Mouse (Mus musculus): Measurements from ENCODE around the gene Pphln1. TPM values are rescaled to one million over a fixed set of nuclear protein-coding genes. Genes with fewer than 3 reads are reported as not detected.

The Pphln1 gene
- polyA plus RNA-seq, 1 experiment = 8.9 TPM

GRCm38 (mm10) chr15:93456005-93456404 lies 57.9 kb downstream of the Pphln1 start:
- Histone ChIP-seq H3K27me3 (replicated peaks; ENCODE audit: control insufficient read depth, insufficient read depth, low read length) (no peaks in the 10 kb centered on the region), H3K4me3 (ENCODE audit: insufficient read depth, low read depth, low read length) (no peak overlapping the region), H3K36me3 (ENCODE audit: control insufficient read depth, insufficient read depth, low read length) (no peaks in the 10 kb centered on the region; the same call in 1 of the 2 replicates), H3K27ac (ENCODE audit: insufficient read depth, low read depth, low read length) (no peak overlapping the region), H3K4me1 (ENCODE audit: control insufficient read depth, insufficient read depth, low read length) (no peaks in the 10 kb centered on the region; the same call in 1 of the 2 replicates)
- TF ChIP-seq POLR2A (IDR thresholded peaks at IDR 0.05; ENCODE audit: low read depth, low read length) (no peak), CTCF (conservative IDR thresholded peaks at IDR 0.05; ENCODE audit: insufficient read depth, insufficient read length, low read depth, low read length) (no peak)
- peak; percentile 31 for DNase-seq

GRCm38 (mm10) chr15:93459422-93459821 lies 61.3 kb downstream of the Pphln1 start:
- H3K36me3 ChIP-seq (ENCODE audit: control insufficient read depth, insufficient read depth, low read length) = no peaks in the 10 kb centered on the region; the same call in 1 of the 2 replicates
- 79% methylated on average over 5 of the region's 5 CpGs for WGBS
- no peak overlapping the region for H3K27ac ChIP-seq (ENCODE audit: insufficient read depth, low read depth, low read length)
- DNase-seq = no peak
- no peaks in the 10 kb centered on the region for H3K4me1 ChIP-seq (ENCODE audit: control insufficient read depth, insufficient read depth, low read length)
- no peaks in the 10 kb centered on the region for H3K27me3 ChIP-seq (replicated peaks; ENCODE audit: control insufficient read depth, insufficient read depth, low read length)
- no peak overlapping the region for H3K4me3 ChIP-seq (ENCODE audit: insufficient read depth, low read depth, low read length)
- TF ChIP-seq CTCF (conservative IDR thresholded peaks at IDR 0.05; ENCODE audit: insufficient read depth, insufficient read length, low read depth, low read length) (no peak), POLR2A (IDR thresholded peaks at IDR 0.05; ENCODE audit: low read depth, low read length) (no peak)

GRCm38 (mm10) chr15:93461066-93461465 lies 62.9 kb downstream of the Pphln1 start:
- Histone ChIP-seq H3K36me3 (ENCODE audit: control insufficient read depth, insufficient read depth, low read length) (peaks cover 1% of the 10 kb centered on the region; the same call in 1 of the 2 replicates), H3K4me1 (ENCODE audit: control insufficient read depth, insufficient read depth, low read length) (no peaks in the 10 kb centered on the region), H3K27me3 (replicated peaks; ENCODE audit: control insufficient read depth, insufficient read depth, low read length) (no peaks in the 10 kb centered on the region), H3K4me3 (ENCODE audit: insufficient read depth, low read depth, low read length) (no peak overlapping the region), H3K27ac (ENCODE audit: insufficient read depth, low read depth, low read length) (no peak overlapping the region)
- no peak for DNase-seq
- no peak for TF ChIP-seq POLR2A (IDR thresholded peaks at IDR 0.05; ENCODE audit: low read depth, low read length)
- no peak for TF ChIP-seq CTCF (conservative IDR thresholded peaks at IDR 0.05; ENCODE audit: insufficient read depth, insufficient read length, low read depth, low read length)
- WGBS = 94% methylated on average over 23 of the region's 23 CpGs

- Histone ChIP-seq H3K27ac (ENCODE audit: insufficient read depth, low read depth, low read length) (no peak overlapping the region), H3K4me1 (ENCODE audit: control insufficient read depth, insufficient read depth, low read length) (no peaks in the 10 kb centered on the region), H3K4me3 (ENCODE audit: insufficient read depth, low read depth, low read length) (no peak overlapping the region), H3K36me3 (ENCODE audit: control insufficient read depth, insufficient read depth, low read length) (no peaks in the 10 kb centered on the region), H3K27me3 (replicated peaks; ENCODE audit: control insufficient read depth, insufficient read depth, low read length) (no peaks in the 10 kb centered on the region)
- no peak for TF ChIP-seq POLR2A (IDR thresholded peaks at IDR 0.05; ENCODE audit: low read depth, low read length)
- TF ChIP-seq CTCF (conservative IDR thresholded peaks at IDR 0.05; ENCODE audit: insufficient read depth, insufficient read length, low read depth, low read length) = no peak
- no peak for DNase-seq
- 81% methylated on average over 12 of the region's 12 CpGs for WGBS
Observed at GRCm38 (mm10) chr15:93471651-93472050, 73.5 kb downstream of the Pphln1 start.

GRCm38 (mm10) chr15:93472089-93472488 lies 73.9 kb downstream of the Pphln1 start:
- Histone ChIP-seq H3K4me1 (ENCODE audit: control insufficient read depth, insufficient read depth, low read length) (no peaks in the 10 kb centered on the region), H3K36me3 (ENCODE audit: control insufficient read depth, insufficient read depth, low read length) (no peaks in the 10 kb centered on the region), H3K27ac (ENCODE audit: insufficient read depth, low read depth, low read length) (no peak overlapping the region), H3K4me3 (ENCODE audit: insufficient read depth, low read depth, low read length) (no peak overlapping the region), H3K27me3 (replicated peaks; ENCODE audit: control insufficient read depth, insufficient read depth, low read length) (no peaks in the 10 kb centered on the region)
- no peak for DNase-seq
- WGBS = 93% methylated on average over 1 of the region's 1 CpGs
- no peak for TF ChIP-seq CTCF (conservative IDR thresholded peaks at IDR 0.05; ENCODE audit: insufficient read depth, insufficient read length, low read depth, low read length)
- TF ChIP-seq POLR2A (IDR thresholded peaks at IDR 0.05; ENCODE audit: low read depth, low read length) = no peak

- Histone ChIP-seq H3K4me1 (ENCODE audit: control insufficient read depth, insufficient read depth, low read length) (no peaks in the 10 kb centered on the region), H3K4me3 (ENCODE audit: insufficient read depth, low read depth, low read length) (no peak overlapping the region), H3K27me3 (replicated peaks; ENCODE audit: control insufficient read depth, insufficient read depth, low read length) (no peaks in the 10 kb centered on the region), H3K36me3 (ENCODE audit: control insufficient read depth, insufficient read depth, low read length) (no peaks in the 10 kb centered on the region), H3K27ac (ENCODE audit: insufficient read depth, low read depth, low read length) (no peak overlapping the region)
- WGBS = 93% methylated on average over 3 of the region's 3 CpGs
- no peak for DNase-seq
- TF ChIP-seq CTCF (conservative IDR thresholded peaks at IDR 0.05; ENCODE audit: insufficient read depth, insufficient read length, low read depth, low read length) (no peak), POLR2A (IDR thresholded peaks at IDR 0.05; ENCODE audit: low read depth, low read length) (no peak)
Observed at GRCm38 (mm10) chr15:93474277-93474676, 76.1 kb downstream of the Pphln1 start.

- Histone ChIP-seq H3K27ac (ENCODE audit: insufficient read depth, low read depth, low read length) (no peak overlapping the region), H3K27me3 (replicated peaks; ENCODE audit: control insufficient read depth, insufficient read depth, low read length) (no peaks in the 10 kb centered on the region), H3K4me1 (ENCODE audit: control insufficient read depth, insufficient read depth, low read length) (no peaks in the 10 kb centered on the region), H3K36me3 (ENCODE audit: control insufficient read depth, insufficient read depth, low read length) (no peaks in the 10 kb centered on the region), H3K4me3 (ENCODE audit: insufficient read depth, low read depth, low read length) (no peak overlapping the region)
- no peak for TF ChIP-seq POLR2A (IDR thresholded peaks at IDR 0.05; ENCODE audit: low read depth, low read length)
- no peak for TF ChIP-seq CTCF (conservative IDR thresholded peaks at IDR 0.05; ENCODE audit: insufficient read depth, insufficient read length, low read depth, low read length)
- no peak for DNase-seq
- 61% methylated on average over 8 of the region's 8 CpGs for WGBS
Observed at GRCm38 (mm10) chr15:93475688-93476087, 77.5 kb downstream of the Pphln1 start.
